Mouse (Mus musculus) thymus, adult 2 months (tissue): ENCODE measurements around the gene Pmm2.

Experiments used
- CTCF ChIP-seq: fragments of 200-500 bp; IDR thresholded peaks from 2 replicates; pipeline ENCODE4 v1.5.1; 2012; ENCODE audit warnings: mild to moderate bottlenecking, control low read depth, low read length, moderate library complexity, borderline replicate concordance; ENCODE audit not compliant: control insufficient read depth, poor library complexity, insufficient read depth; ENCODE audit errors: extremely low read depth
- POLR2A ChIP-seq: fragments of 200-500 bp; IDR thresholded peaks from 2 replicates; pipeline ENCODE4 v1.6.1; 2012; ENCODE audit warnings: mild to moderate bottlenecking, low read length, control low read depth, moderate library complexity; ENCODE audit not compliant: control insufficient read depth, poor library complexity, insufficient read depth; ENCODE audit errors: extremely low read depth

- TF ChIP-seq CTCF: no peak
- TF ChIP-seq POLR2A: no peak
These were observed 40.0 kb upstream of the Pmm2 start for GRCm38 (mm10) chr16:8597516-8597915.
